Mouse (Mus musculus): ENCODE data around the gene Kif26b. TPM values are rescaled to one million over a fixed set of nuclear protein-coding genes. Genes with fewer than 3 reads are reported as not detected.

Gene Kif26b
- total and polyA plus RNA-seq, 2 experiments from 2014 or later = 3.4 to 33.7 TPM

- H3K27ac ChIP-seq (ENCODE audit: low read depth, low read length) = no peak overlapping the region
- 90% methylated on average over 2 of the region's 2 CpGs for WGBS
- no peak for DNase-seq
- H3K4me2 ChIP-seq (ENCODE audit: low read depth) = no peak overlapping the region
- no peak overlapping the region for H3K9ac ChIP-seq
- no peaks in the 10 kb centered on the region for H3K27me3 ChIP-seq (ENCODE audit: insufficient read depth, low read length)
- ATAC-seq = no peak
- no peaks in the 10 kb centered on the region for H3K36me3 ChIP-seq (ENCODE audit: insufficient read depth)
- H3K9me3 ChIP-seq (ENCODE audit: low read length) = no peaks in the 10 kb centered on the region
- no peaks in the 10 kb centered on the region for H3K4me1 ChIP-seq (ENCODE audit: insufficient read depth)
- TF ChIP-seq CTCF (IDR thresholded peaks at IDR 0.05; ENCODE audit: low read depth) = no peak
- H3K4me3 ChIP-seq (ENCODE audit: low read depth, low read length) = no peak overlapping the region
These were observed 36.4 kb upstream of the Kif26b start for GRCm38 (mm10) chr1:178492493-178492892.

DNA sequence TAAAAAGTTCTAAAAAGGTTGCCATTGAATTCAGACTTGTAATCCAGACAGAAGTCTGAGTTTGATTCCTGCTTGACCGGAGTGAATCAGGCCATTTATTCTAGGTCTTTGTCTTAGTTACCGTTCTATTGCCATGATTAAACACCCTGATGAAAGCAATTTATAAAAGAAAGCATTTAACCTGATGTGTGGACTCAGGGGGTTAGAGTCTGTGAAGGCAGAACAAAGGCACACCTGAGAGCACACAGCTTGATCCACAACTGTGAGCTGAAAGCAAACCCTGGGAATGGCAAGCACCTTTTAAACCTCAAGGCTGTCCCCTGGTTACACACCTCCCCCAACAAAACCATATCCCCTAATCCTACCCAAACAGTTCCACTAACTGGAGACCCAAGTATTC, 32.7 kb upstream of the Kif26b start:
- TF ChIP-seq CTCF (IDR thresholded peaks at IDR 0.05; ENCODE audit: low read depth) = no peak
- WGBS = 47% methylated on average over 2 of the region's 2 CpGs
- Histone ChIP-seq H3K4me2 (ENCODE audit: low read depth) (no peak overlapping the region), H3K4me1 (ENCODE audit: insufficient read depth) (no peaks in the 10 kb centered on the region), H3K9me3 (ENCODE audit: low read length) (no peaks in the 10 kb centered on the region), H3K27ac (ENCODE audit: low read depth, low read length) (no peak overlapping the region), H3K36me3 (ENCODE audit: insufficient read depth) (no peaks in the 10 kb centered on the region), H3K27me3 (ENCODE audit: insufficient read depth, low read length) (no peaks in the 10 kb centered on the region), H3K9ac (no peak overlapping the region), H3K4me3 (ENCODE audit: low read depth, low read length) (no peak overlapping the region)
- ATAC-seq (no peak), DNase-seq (no peak)

GRCm38 (mm10) chr1:178496841-178497240, 32.1 kb upstream of the Kif26b start:
- Histone ChIP-seq H3K9ac (no peak overlapping the region), H3K36me3 (ENCODE audit: insufficient read depth) (no peaks in the 10 kb centered on the region), H3K4me2 (ENCODE audit: low read depth) (no peak overlapping the region), H3K27ac (ENCODE audit: low read depth, low read length) (no peak overlapping the region), H3K9me3 (ENCODE audit: low read length) (no peaks in the 10 kb centered on the region), H3K4me3 (ENCODE audit: low read depth, low read length) (no peak overlapping the region), H3K4me1 (ENCODE audit: insufficient read depth) (no peaks in the 10 kb centered on the region), H3K27me3 (ENCODE audit: insufficient read depth, low read length) (no peaks in the 10 kb centered on the region)
- ATAC-seq = no peak
- WGBS = 32% methylated on average over 1 of the region's 1 CpGs
- no peak for DNase-seq
- TF ChIP-seq CTCF (IDR thresholded peaks at IDR 0.05; ENCODE audit: low read depth) = 0 out of 2 replicates have a peak, but pooled peaks have one; percentile 6

GRCm38 (mm10) chr1:178506938-178507337, 22.0 kb upstream of the Kif26b start:
- Histone ChIP-seq H3K27me3 (ENCODE audit: insufficient read depth, low read length) (no peaks in the 10 kb centered on the region), H3K27ac (ENCODE audit: low read depth, low read length) (no peak overlapping the region), H3K36me3 (ENCODE audit: insufficient read depth) (no peaks in the 10 kb centered on the region), H3K4me1 (ENCODE audit: insufficient read depth) (no peaks in the 10 kb centered on the region), H3K9me3 (ENCODE audit: low read length) (no peaks in the 10 kb centered on the region), H3K4me2 (ENCODE audit: low read depth) (no peak overlapping the region), H3K9ac (no peak overlapping the region), H3K4me3 (ENCODE audit: low read depth, low read length) (no peak overlapping the region)
- ATAC-seq = no peak
- no peak for DNase-seq
- TF ChIP-seq CTCF (IDR thresholded peaks at IDR 0.05; ENCODE audit: low read depth) = no peak
- 94% methylated on average over 8 of the region's 8 CpGs for WGBS

DNA sequence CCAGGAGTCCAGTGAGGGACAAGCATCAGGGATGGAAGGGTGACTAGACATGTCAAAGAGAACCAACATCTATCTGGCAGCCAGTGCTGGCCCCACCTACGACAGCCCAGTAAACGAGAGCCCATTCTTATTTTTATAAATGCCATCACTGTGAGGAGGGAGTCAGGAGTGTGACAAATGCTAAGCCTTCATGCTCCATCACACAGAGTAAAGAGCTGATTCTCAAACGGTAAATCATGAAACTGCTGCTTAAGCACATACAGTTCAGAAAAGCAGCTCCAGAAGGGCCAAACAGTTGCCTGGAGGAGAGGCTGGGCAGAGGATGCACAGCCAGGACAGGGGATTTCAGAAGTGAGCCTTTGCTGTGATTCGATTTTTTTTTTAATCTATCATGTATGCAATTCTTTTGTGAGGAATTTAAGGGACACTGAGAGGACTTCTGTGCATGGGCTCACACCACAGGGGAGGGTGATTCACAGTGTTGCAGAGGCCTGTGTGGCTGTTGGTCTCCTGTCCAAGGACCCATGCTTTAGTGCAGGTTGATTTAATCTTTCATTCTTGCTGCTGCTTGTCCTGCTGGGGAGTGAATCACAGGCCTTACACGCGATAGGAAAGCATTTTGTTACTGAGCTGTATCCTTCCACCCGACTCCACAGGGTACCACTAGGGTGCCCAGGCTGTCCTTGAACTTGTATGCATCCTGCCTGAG, 16.4 kb upstream of the Kif26b start:
- H3K27ac ChIP-seq (ENCODE audit: low read depth, low read length) = no peak overlapping the region
- no peaks in the 10 kb centered on the region for H3K27me3 ChIP-seq (ENCODE audit: insufficient read depth, low read length)
- ATAC-seq (no peak), DNase-seq (no peak)
- no peaks in the 10 kb centered on the region for H3K36me3 ChIP-seq (ENCODE audit: insufficient read depth)
- no peak overlapping the region for H3K4me3 ChIP-seq (ENCODE audit: low read depth, low read length)
- no peaks in the 10 kb centered on the region for H3K9me3 ChIP-seq (ENCODE audit: low read length)
- TF ChIP-seq CTCF (IDR thresholded peaks at IDR 0.05; ENCODE audit: low read depth) = no peak
- WGBS = 39% methylated on average over 7 of the region's 7 CpGs
- H3K4me2 ChIP-seq (ENCODE audit: low read depth) = no peak overlapping the region
- no peaks in the 10 kb centered on the region for H3K4me1 ChIP-seq (ENCODE audit: insufficient read depth)
- H3K9ac ChIP-seq = no peak overlapping the region

- Histone ChIP-seq H3K36me3 (ENCODE audit: insufficient read depth) (no peaks in the 10 kb centered on the region), H3K4me2 (ENCODE audit: low read depth) (no peak overlapping the region), H3K4me1 (ENCODE audit: insufficient read depth) (no peaks in the 10 kb centered on the region), H3K9ac (no peak overlapping the region), H3K27ac (ENCODE audit: low read depth, low read length) (no peak overlapping the region), H3K4me3 (ENCODE audit: low read depth, low read length) (no peak overlapping the region), H3K27me3 (ENCODE audit: insufficient read depth, low read length) (no peaks in the 10 kb centered on the region), H3K9me3 (ENCODE audit: low read length) (no peaks in the 10 kb centered on the region)
- ATAC-seq (no peak), DNase-seq (no peak)
- TF ChIP-seq CTCF (IDR thresholded peaks at IDR 0.05; ENCODE audit: low read depth) = no peak
- 44% methylated on average over 6 of the region's 8 CpGs for WGBS
These were observed 15.0 kb upstream of the Kif26b start for GRCm38 (mm10) chr1:178513954-178514353.

DNA sequence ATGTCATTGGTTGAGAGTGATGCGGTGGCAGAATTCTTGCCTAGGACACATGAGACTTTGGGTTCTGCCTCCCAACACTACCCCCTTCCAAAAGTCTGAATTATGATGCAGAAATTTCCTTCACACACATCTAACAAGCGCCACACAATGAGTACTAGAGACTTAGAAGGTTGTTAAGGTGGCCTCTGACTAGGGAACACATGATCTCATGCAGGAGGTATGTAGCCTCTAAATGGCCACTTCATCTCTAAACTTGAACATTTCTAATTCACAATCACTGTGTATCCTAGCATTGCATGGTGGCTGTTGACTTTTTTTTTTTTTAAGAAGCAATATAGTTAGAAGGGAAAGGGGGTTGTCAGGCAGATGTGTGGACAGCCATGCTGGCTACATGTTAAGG, 13.1 kb upstream of the Kif26b start:
- no peak overlapping the region for H3K27ac ChIP-seq (ENCODE audit: low read depth, low read length)
- no peaks in the 10 kb centered on the region for H3K9me3 ChIP-seq (ENCODE audit: low read length)
- WGBS = 73% methylated on average over 2 of the region's 2 CpGs
- no peaks in the 10 kb centered on the region for H3K4me1 ChIP-seq (ENCODE audit: insufficient read depth)
- no peaks in the 10 kb centered on the region for H3K27me3 ChIP-seq (ENCODE audit: insufficient read depth, low read length)
- DNase-seq = no peak
- no peak for TF ChIP-seq CTCF (IDR thresholded peaks at IDR 0.05; ENCODE audit: low read depth)
- no peak overlapping the region for H3K4me3 ChIP-seq (ENCODE audit: low read depth, low read length)
- no peak overlapping the region for H3K4me2 ChIP-seq (ENCODE audit: low read depth)
- H3K9ac ChIP-seq = no peak overlapping the region
- ATAC-seq = no peak
- H3K36me3 ChIP-seq (ENCODE audit: insufficient read depth) = no peaks in the 10 kb centered on the region
